In the genomic region with DNA sequence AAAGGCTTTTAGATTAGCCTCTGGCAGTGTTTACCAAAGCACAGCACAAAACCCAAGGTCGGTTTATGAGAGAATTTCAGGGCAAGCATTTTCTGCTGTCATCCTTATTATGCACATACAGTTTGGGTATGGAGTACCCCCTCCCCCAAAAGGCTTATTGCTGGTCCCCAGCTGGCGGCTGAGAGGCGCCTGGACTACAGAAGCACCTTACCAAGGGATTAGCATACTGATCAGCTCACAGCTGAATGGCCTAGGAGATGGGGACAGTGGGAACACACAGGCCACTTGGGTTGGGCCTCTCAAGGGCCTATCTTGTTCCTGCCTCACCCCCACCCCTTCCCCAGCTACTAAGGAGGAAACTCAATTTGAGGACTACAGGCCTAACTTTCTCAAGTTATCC, we compare ENCODE assay signal across 9 mouse cellular contexts. TPM values are rescaled to one million over a fixed set of nuclear protein-coding genes. Genes with fewer than 3 reads are reported as not detected.
A peak's percentile ranks its signal among the peaks of the same experiment; 100 is the strongest.
DNase-seq lines count a peak whose midpoint lies in the region; ATAC-seq and TF ChIP-seq lines count a peak whose summit lies in the region.
"Had no signal": no experiment of that assay in that cellular context is flagged by ENCODE, and none has a peak within 500 bp of the region (broad histone marks: within the 10 kb centered on the region; RNA-seq: fewer than 3 reads in every experiment).

No protein-coding gene starts in this region.

- H3K4me2 ChIP-seq in heart, embryonic 11.5 days: peak overlapping the region; percentile 93; the same call in 1 of the 2 replicates
- H3K4me2 ChIP-seq in stomach, embryonic 14.5 days (replicated peaks; ENCODE audit: low read depth, low read length): peak overlapping the region; percentile 63
- no peak overlapping the region for H3K4me2 ChIP-seq in stomach, postnatal 0 days (replicated peaks; ENCODE audit: low read depth)
- H3K4me2 ChIP-seq in liver, embryonic 15.5 days: peak overlapping the region; percentile 83

- no peak overlapping the region for H3K9ac ChIP-seq in heart, embryonic 11.5 days (ENCODE audit: low read depth, low read length)
- no peak overlapping the region; the same call in 1 of the 2 replicates for H3K9ac ChIP-seq in stomach, embryonic 14.5 days (replicated peaks; ENCODE audit: low read depth, low read length)
- no peak overlapping the region for H3K9ac ChIP-seq in stomach, postnatal 0 days (ENCODE audit: low read length)
- peak overlapping the region; percentile 13; the same call in 1 of the 2 replicates for H3K9ac ChIP-seq in liver, embryonic 15.5 days

- TF ChIP-seq CTCF in stomach, postnatal 0 days (IDR thresholded peaks at IDR 0.05; ENCODE audit: low read depth): no peak

- H3K27ac ChIP-seq in heart, embryonic 11.5 days (ENCODE audit: low read depth, low read length): no peak overlapping the region
- H3K27ac ChIP-seq in stomach, embryonic 14.5 days (ENCODE audit: low read length): no peak overlapping the region
- no peak overlapping the region for H3K27ac ChIP-seq in stomach, postnatal 0 days (replicated peaks)
- no peak overlapping the region for H3K27ac ChIP-seq in liver, embryonic 15.5 days (replicated peaks)

- intact Hi-C loops in heart, postnatal 25 days (cut with DNase I): loop anchor here (5.0 to 10.0 kb wide), 2 partner anchors 214 to 268 kb away; partner anchors contain the start of gene Rab3ip

- no peak overlapping the region for H3K4me3 ChIP-seq in heart, embryonic 11.5 days (ENCODE audit: low read depth, low read length)
- H3K4me3 ChIP-seq in stomach, embryonic 14.5 days (ENCODE audit: low read depth, low read length): 0 out of 2 replicates have a peak overlapping the region, but pooled peaks have one; percentile 77
- no peak overlapping the region for H3K4me3 ChIP-seq in stomach, postnatal 0 days (ENCODE audit: low read depth, low read length)
- H3K4me3 ChIP-seq in liver, embryonic 15.5 days (replicated peaks): peak overlapping the region; percentile 93

- no peaks in the 10 kb centered on the region for H3K9me3 ChIP-seq in heart, embryonic 11.5 days (replicated peaks; ENCODE audit: control insufficient read depth, low read length)
- H3K9me3 ChIP-seq in stomach, embryonic 14.5 days (ENCODE audit: control insufficient read depth, low read depth, low read length): no peaks in the 10 kb centered on the region
- H3K9me3 ChIP-seq in stomach, postnatal 0 days (ENCODE audit: control insufficient read depth, low read length): no peaks in the 10 kb centered on the region
- H3K9me3 ChIP-seq in liver, embryonic 15.5 days (replicated peaks): no peaks in the 10 kb centered on the region

- peaks cover 7% of the 10 kb centered on the region; the same call in 1 of the 2 replicates for H3K4me1 ChIP-seq in heart, embryonic 11.5 days (ENCODE audit: control insufficient read depth, insufficient read depth, low read length)
- peaks cover 10% of the 10 kb centered on the region; the same call in 1 of the 2 replicates for H3K4me1 ChIP-seq in stomach, embryonic 14.5 days (ENCODE audit: control insufficient read depth, insufficient read depth, low read length)
- 0 out of 2 replicates have a peak, but pooled peaks cover 3% of the 10 kb centered on the region for H3K4me1 ChIP-seq in stomach, postnatal 0 days (replicated peaks; ENCODE audit: control insufficient read depth, insufficient read depth)
- H3K4me1 ChIP-seq in liver, embryonic 15.5 days (replicated peaks): peaks cover 26% of the 10 kb centered on the region

- DNase-seq in heart, postnatal 25 days (ENCODE audit: low spot score): no peak
- no peak for DNase-seq in stomach, postnatal 0 days (ENCODE audit: low spot score)
- DNase-seq in cerebellum, postnatal 10 days: no peak
- DNase-seq in gastrocnemius, postnatal 25 days: no peak
- no peak for DNase-seq in layer of hippocampus, postnatal 25 days (ENCODE audit: extremely low spot score in 1 of 2, low spot score in 1 of 2)
- DNase-seq: cerebellum, adult 9-11 months had no signal

- peaks cover 21% of the 10 kb centered on the region for H3K36me3 ChIP-seq in heart, embryonic 11.5 days (ENCODE audit: control insufficient read depth, insufficient read depth, low read length)
- H3K36me3 ChIP-seq in stomach, embryonic 14.5 days (ENCODE audit: control insufficient read depth, insufficient read depth, low read length): peaks cover 39% of the 10 kb centered on the region
- peaks cover 11% of the 10 kb centered on the region for H3K36me3 ChIP-seq in stomach, postnatal 0 days (ENCODE audit: control insufficient read depth, insufficient read depth, low read length)
- peaks cover 47% of the 10 kb centered on the region for H3K36me3 ChIP-seq in liver, embryonic 15.5 days (replicated peaks)

- no peak for ATAC-seq in heart, embryonic 11.5 days (replicated peaks; ENCODE audit: insufficient number of reproducible peaks, low FRiP score, low TSS enrichment)
- ATAC-seq in stomach, embryonic 14.5 days (ENCODE audit: insufficient number of reproducible peaks, insufficient read depth, low FRiP score, low read depth): no peak
- ATAC-seq in stomach, postnatal 0 days (ENCODE audit: low FRiP score, low TSS enrichment): no peak
- ATAC-seq in liver, embryonic 15.5 days (ENCODE audit: insufficient read depth): no peak

- WGBS in heart, embryonic 11.5 days (ENCODE audit: insufficient replicate concordance): 69% methylated on average over 3 of the region's 3 CpGs
- WGBS in stomach, embryonic 14.5 days: 64% methylated on average over 3 of the region's 3 CpGs
- 70% methylated on average over 3 of the region's 3 CpGs for WGBS in stomach, postnatal 0 days
- whole genome bisulfite sequencing in liver, embryonic 15.5 days (ENCODE audit: insufficient replicate concordance): 68% methylated on average over 3 of the region's 3 CpGs

- TF ChIP-seq EP300 in stomach, postnatal 0 days (optimal IDR thresholded peaks at IDR 0.05): no peak

- H3K27me3 ChIP-seq in heart, embryonic 11.5 days (ENCODE audit: control insufficient read depth, insufficient read depth, low read length): no peaks in the 10 kb centered on the region
- no peaks in the 10 kb centered on the region for H3K27me3 ChIP-seq in stomach, embryonic 14.5 days (ENCODE audit: control insufficient read depth, insufficient read depth, low read length)
- no peaks in the 10 kb centered on the region for H3K27me3 ChIP-seq in stomach, postnatal 0 days (ENCODE audit: control insufficient read depth, insufficient read depth, low read length)
- H3K27me3 ChIP-seq in liver, embryonic 15.5 days: no peaks in the 10 kb centered on the region

RNA-seq across cellular contexts. Expression of gene Yeats4, which starts 1.5 kb away (rescaled TPM):
- 66.4 and 75.9 TPM in 2 replicates for polyA plus RNA-seq in heart, embryonic 11.5 days (2014; fragmentation: Nextera tagmentation; extraction: Ambion mirVana)
- 10 to 100 TPM; 26.5 to 26.8 TPM for total RNA-seq in heart, postnatal 25 days (2021)
- polyA plus RNA-seq in stomach, embryonic 14.5 days (2014; fragmentation: Nextera tagmentation; extraction: Ambion mirVana): 75.8 and 81.6 TPM in 2 replicates
- polyA plus RNA-seq in stomach, postnatal 0 days (2015; fragmentation: Nextera tagmentation; extraction: Ambion mirVana): 36.9 and 38.2 TPM in 2 replicates
- polyA plus RNA-seq in liver, embryonic 15.5 days (2015; fragmentation: Nextera tagmentation; extraction: Ambion mirVana): 34.3 and 35.7 TPM in 2 replicates
- 10 to 100 TPM; 15.5 to 17.8 TPM for total RNA-seq in gastrocnemius, postnatal 25 days (2021)
- 10 to 100 TPM; 44.6 to 52.6 TPM for total RNA-seq in layer of hippocampus, postnatal 25 days (2021)

RNA-seq across cellular contexts. Expression of gene 9530003J23Rik, which starts 15.7 kb away (rescaled TPM):
- not detected in 2 replicates for polyA plus RNA-seq in heart, embryonic 11.5 days (2014; fragmentation: Nextera tagmentation; extraction: Ambion mirVana)
- not detected for total RNA-seq in heart, postnatal 25 days (2021)
- polyA plus RNA-seq in stomach, embryonic 14.5 days (2014; fragmentation: Nextera tagmentation; extraction: Ambion mirVana): not detected in 2 replicates
- polyA plus RNA-seq in stomach, postnatal 0 days (2015; fragmentation: Nextera tagmentation; extraction: Ambion mirVana): not detected in 2 replicates
- polyA plus RNA-seq in liver, embryonic 15.5 days (2015; fragmentation: Nextera tagmentation; extraction: Ambion mirVana): not detected in 2 replicates
- not detected for total RNA-seq in gastrocnemius, postnatal 25 days (2021)
- total RNA-seq in layer of hippocampus, postnatal 25 days (2021): not detected

RNA-seq across cellular contexts. Expression of gene Lyz2, which starts 59.3 kb away (rescaled TPM):
- 65.0 and 75.3 TPM in 2 replicates for polyA plus RNA-seq in heart, embryonic 11.5 days (2014; fragmentation: Nextera tagmentation; extraction: Ambion mirVana)
- total RNA-seq in heart, postnatal 25 days (2021): 100 to 1,000 TPM; 118 to 132 TPM
- 65.7 and 77.6 TPM in 2 replicates for polyA plus RNA-seq in stomach, embryonic 14.5 days (2014; fragmentation: Nextera tagmentation; extraction: Ambion mirVana)
- polyA plus RNA-seq in stomach, postnatal 0 days (2015; fragmentation: Nextera tagmentation; extraction: Ambion mirVana): 48.9 and 54.0 TPM in 2 replicates
- 653 and 723 TPM in 2 replicates for polyA plus RNA-seq in liver, embryonic 15.5 days (2015; fragmentation: Nextera tagmentation; extraction: Ambion mirVana)
- 10 to 100 TPM; 36.4 to 45.3 TPM for total RNA-seq in gastrocnemius, postnatal 25 days (2021)
- 10 to 100 TPM; 11.9 to 13.3 TPM for total RNA-seq in layer of hippocampus, postnatal 25 days (2021)

Comparison
In these comparisons a context has a peak if more than half of its experiments do, and no peak if none do; other contexts are left out.
1. H3K4me3 ChIP-seq: peak in stomach, embryonic 14.5 days (single experiment) and liver, embryonic 15.5 days (single experiment); none in heart, embryonic 11.5 days (single experiment) and stomach, postnatal 0 days (single experiment).